Mouse (Mus musculus): ENCODE data around the gene Slc34a2. TPM values are rescaled to one million over a fixed set of nuclear protein-coding genes. Genes with fewer than 3 reads are reported as not detected.
A peak's percentile ranks its signal among the peaks of the same experiment; 100 is the strongest.

The Slc34a2 gene
- polyA plus RNA-seq, 1 experiment from 2014 or later, result not detected

GRCm38 (mm10) chr5:53043716-53044115, 5.8 kb downstream of the Slc34a2 start:
- H3K27ac ChIP-seq (replicated peaks; ENCODE audit: low read depth, low read length), result no peak overlapping the region
- no peak overlapping the region for H3K4me3 ChIP-seq (ENCODE audit: low read depth, low read length)
- no peaks in the 10 kb centered on the region for H3K36me3 ChIP-seq (replicated peaks; ENCODE audit: control insufficient read depth, insufficient read depth, low read depth, low read length)
- no peaks in the 10 kb centered on the region for H3K9me3 ChIP-seq (replicated peaks; ENCODE audit: control insufficient read depth, low read length)
- no peak overlapping the region for H3K9ac ChIP-seq (replicated peaks; ENCODE audit: low read length)
- ATAC-seq (replicated peaks; ENCODE audit: insufficient number of reproducible peaks, low FRiP score, low TSS enrichment, low read depth), result no peak
- H3K4me1 ChIP-seq (ENCODE audit: control insufficient read depth, insufficient read depth, low read length), result no peaks in the 10 kb centered on the region
- H3K27me3 ChIP-seq (ENCODE audit: control insufficient read depth, insufficient read depth, low read length), result peaks cover 5% of the 10 kb centered on the region
- no peak for DNase-seq (ENCODE audit: low spot score)
- 67% methylated on average over 1 of the region's 1 CpGs for whole genome bisulfite sequencing
- no peak overlapping the region for H3K4me2 ChIP-seq (ENCODE audit: low read depth, low read length)

- DNase-seq (ENCODE audit: low spot score) (no peak), ATAC-seq (replicated peaks; ENCODE audit: insufficient number of reproducible peaks, low FRiP score, low TSS enrichment, low read depth) (no peak)
- WGBS, result 8% methylated on average over 6 of the region's 6 CpGs
Observed at GRCm38 (mm10) chr5:53047951-53048350, 10.1 kb downstream of the Slc34a2 start.

GRCm38 (mm10) chr5:53048599-53048998, 10.7 kb downstream of the Slc34a2 start:
- Histone ChIP-seq H3K4me1 (ENCODE audit: control insufficient read depth, insufficient read depth, low read length) (0 out of 2 replicates have a peak, but pooled peaks cover 3% of the 10 kb centered on the region), H3K27me3 (ENCODE audit: control insufficient read depth, insufficient read depth, low read length) (peaks cover 20% of the 10 kb centered on the region), H3K27ac (replicated peaks; ENCODE audit: low read depth, low read length) (no peak overlapping the region), H3K9ac (replicated peaks; ENCODE audit: low read length) (no peak overlapping the region), H3K36me3 (replicated peaks; ENCODE audit: control insufficient read depth, insufficient read depth, low read depth, low read length) (no peaks in the 10 kb centered on the region), H3K9me3 (replicated peaks; ENCODE audit: control insufficient read depth, low read length) (no peaks in the 10 kb centered on the region), H3K4me3 (ENCODE audit: low read depth, low read length) (no peak overlapping the region; the same call in 1 of the 2 replicates), H3K4me2 (ENCODE audit: low read depth, low read length) (peak overlapping the region; percentile 75)
- DNase-seq (ENCODE audit: low spot score), result no peak
- 32% methylated on average over 4 of the region's 4 CpGs for WGBS
- 0 out of 2 replicates have a peak, but pooled peaks have one; percentile 60 for ATAC-seq (replicated peaks; ENCODE audit: insufficient number of reproducible peaks, low FRiP score, low TSS enrichment, low read depth)

More at GRCm38 (mm10) chr5:53047951-53048350, 10.1 kb downstream of the Slc34a2 start:
- Histone ChIP-seq H3K36me3 (replicated peaks; ENCODE audit: control insufficient read depth, insufficient read depth, low read depth, low read length) (no peaks in the 10 kb centered on the region), H3K4me3 (ENCODE audit: low read depth, low read length) (no peak overlapping the region), H3K9ac (replicated peaks; ENCODE audit: low read length) (no peak overlapping the region), H3K9me3 (replicated peaks; ENCODE audit: control insufficient read depth, low read length) (no peaks in the 10 kb centered on the region), H3K27me3 (ENCODE audit: control insufficient read depth, insufficient read depth, low read length) (peaks cover 20% of the 10 kb centered on the region), H3K4me2 (ENCODE audit: low read depth, low read length) (no peak overlapping the region), H3K27ac (replicated peaks; ENCODE audit: low read depth, low read length) (no peak overlapping the region), H3K4me1 (ENCODE audit: control insufficient read depth, insufficient read depth, low read length) (0 out of 2 replicates have a peak, but pooled peaks cover 3% of the 10 kb centered on the region)

GRCm38 (mm10) chr5:53049046-53049445, 11.2 kb downstream of the Slc34a2 start:
- H3K4me1 ChIP-seq (ENCODE audit: control insufficient read depth, insufficient read depth, low read length), result 0 out of 2 replicates have a peak, but pooled peaks cover 3% of the 10 kb centered on the region
- no peak overlapping the region for H3K27ac ChIP-seq (replicated peaks; ENCODE audit: low read depth, low read length)
- H3K9ac ChIP-seq (replicated peaks; ENCODE audit: low read length), result peak overlapping the region; percentile 13; the same call in 1 of the 2 replicates
- H3K4me2 ChIP-seq (ENCODE audit: low read depth, low read length), result peak overlapping the region; percentile 75
- H3K9me3 ChIP-seq (replicated peaks; ENCODE audit: control insufficient read depth, low read length), result no peaks in the 10 kb centered on the region
- no peaks in the 10 kb centered on the region for H3K36me3 ChIP-seq (replicated peaks; ENCODE audit: control insufficient read depth, insufficient read depth, low read depth, low read length)
- ATAC-seq (replicated peaks; ENCODE audit: insufficient number of reproducible peaks, low FRiP score, low TSS enrichment, low read depth) (peak; percentile 67), DNase-seq (ENCODE audit: low spot score) (peak; percentile 39)
- H3K4me3 ChIP-seq (ENCODE audit: low read depth, low read length), result peak overlapping the region; percentile 29
- peaks cover 20% of the 10 kb centered on the region for H3K27me3 ChIP-seq (ENCODE audit: control insufficient read depth, insufficient read depth, low read length)
- WGBS, result 2% methylated on average over 38 of the region's 39 CpGs

- Histone ChIP-seq H3K4me3 (ENCODE audit: low read depth, low read length) (no peak overlapping the region), H3K9ac (replicated peaks; ENCODE audit: low read length) (no peak overlapping the region), H3K27me3 (ENCODE audit: control insufficient read depth, insufficient read depth, low read length) (peaks cover 20% of the 10 kb centered on the region), H3K27ac (replicated peaks; ENCODE audit: low read depth, low read length) (no peak overlapping the region), H3K4me2 (ENCODE audit: low read depth, low read length) (no peak overlapping the region), H3K36me3 (replicated peaks; ENCODE audit: control insufficient read depth, insufficient read depth, low read depth, low read length) (no peaks in the 10 kb centered on the region), H3K4me1 (ENCODE audit: control insufficient read depth, insufficient read depth, low read length) (0 out of 2 replicates have a peak, but pooled peaks cover 3% of the 10 kb centered on the region), H3K9me3 (replicated peaks; ENCODE audit: control insufficient read depth, low read length) (no peaks in the 10 kb centered on the region)
- no peak for ATAC-seq (replicated peaks; ENCODE audit: insufficient number of reproducible peaks, low FRiP score, low TSS enrichment, low read depth)
- WGBS, result 45% methylated on average over 1 of the region's 1 CpGs
- DNase-seq (ENCODE audit: low spot score), result no peak
Observed at GRCm38 (mm10) chr5:53050963-53051362, 13.1 kb downstream of the Slc34a2 start.

GRCm38 (mm10) chr5:53053246-53053645, 15.4 kb downstream of the Slc34a2 start:
- no peaks in the 10 kb centered on the region for H3K36me3 ChIP-seq (replicated peaks; ENCODE audit: control insufficient read depth, insufficient read depth, low read depth, low read length)
- DNase-seq (ENCODE audit: low spot score) (no peak), ATAC-seq (replicated peaks; ENCODE audit: insufficient number of reproducible peaks, low FRiP score, low TSS enrichment, low read depth) (no peak)
- H3K4me2 ChIP-seq (ENCODE audit: low read depth, low read length), result no peak overlapping the region
- 83% methylated on average over 2 of the region's 2 CpGs for WGBS
- no peak overlapping the region for H3K27ac ChIP-seq (replicated peaks; ENCODE audit: low read depth, low read length)
- no peak overlapping the region for H3K9ac ChIP-seq (replicated peaks; ENCODE audit: low read length)
- peaks cover 15% of the 10 kb centered on the region for H3K27me3 ChIP-seq (ENCODE audit: control insufficient read depth, insufficient read depth, low read length)
- no peak overlapping the region for H3K4me3 ChIP-seq (ENCODE audit: low read depth, low read length)
- H3K9me3 ChIP-seq (replicated peaks; ENCODE audit: control insufficient read depth, low read length), result no peaks in the 10 kb centered on the region
- 0 out of 2 replicates have a peak, but pooled peaks cover 3% of the 10 kb centered on the region for H3K4me1 ChIP-seq (ENCODE audit: control insufficient read depth, insufficient read depth, low read length)

- DNase-seq (ENCODE audit: low spot score), result no peak
- no peaks in the 10 kb centered on the region for H3K9me3 ChIP-seq (replicated peaks; ENCODE audit: control insufficient read depth, low read length)
- no peak overlapping the region for H3K4me3 ChIP-seq (ENCODE audit: low read depth, low read length)
- no peaks in the 10 kb centered on the region for H3K27me3 ChIP-seq (ENCODE audit: control insufficient read depth, insufficient read depth, low read length)
- H3K4me2 ChIP-seq (ENCODE audit: low read depth, low read length), result no peak overlapping the region
- no peaks in the 10 kb centered on the region for H3K4me1 ChIP-seq (ENCODE audit: control insufficient read depth, insufficient read depth, low read length)
- no peak overlapping the region for H3K9ac ChIP-seq (replicated peaks; ENCODE audit: low read length)
- no peak for ATAC-seq (replicated peaks; ENCODE audit: insufficient number of reproducible peaks, low FRiP score, low TSS enrichment, low read depth)
- H3K27ac ChIP-seq (replicated peaks; ENCODE audit: low read depth, low read length), result no peak overlapping the region
- WGBS, result 91% methylated on average over 9 of the region's 9 CpGs
- H3K36me3 ChIP-seq (replicated peaks; ENCODE audit: control insufficient read depth, insufficient read depth, low read depth, low read length), result no peaks in the 10 kb centered on the region
Observed at GRCm38 (mm10) chr5:53061532-53062130, 23.8 kb downstream of the Slc34a2 start.

GRCm38 (mm10) chr5:53074553-53074952, 36.7 kb downstream of the Slc34a2 start:
- no peaks in the 10 kb centered on the region for H3K9me3 ChIP-seq (replicated peaks; ENCODE audit: control insufficient read depth, low read length)
- no peak for ATAC-seq (replicated peaks; ENCODE audit: insufficient number of reproducible peaks, low FRiP score, low TSS enrichment, low read depth)
- no peak overlapping the region for H3K4me2 ChIP-seq (ENCODE audit: low read depth, low read length)
- H3K4me3 ChIP-seq (ENCODE audit: low read depth, low read length), result no peak overlapping the region
- H3K27me3 ChIP-seq (ENCODE audit: control insufficient read depth, insufficient read depth, low read length), result no peaks in the 10 kb centered on the region
- no peaks in the 10 kb centered on the region for H3K36me3 ChIP-seq (replicated peaks; ENCODE audit: control insufficient read depth, insufficient read depth, low read depth, low read length)
- no peak for DNase-seq (ENCODE audit: low spot score)
- 65% methylated on average over 6 of the region's 6 CpGs for WGBS
- no peak overlapping the region for H3K9ac ChIP-seq (replicated peaks; ENCODE audit: low read length)
- H3K4me1 ChIP-seq (ENCODE audit: control insufficient read depth, insufficient read depth, low read length), result no peaks in the 10 kb centered on the region
- H3K27ac ChIP-seq (replicated peaks; ENCODE audit: low read depth, low read length), result no peak overlapping the region

All from embryonic facial prominence, embryonic 11.5 days (tissue).